Mouse (Mus musculus) spleen, adult 12 weeks (tissue): ENCODE results near the gene Zik1.

Experiments
- DNase-seq: peaks from one replicate; pipeline ENCODE4 v3.0.0; 2022; ENCODE audit warnings: low spot score

The Zik1 gene

DNA sequence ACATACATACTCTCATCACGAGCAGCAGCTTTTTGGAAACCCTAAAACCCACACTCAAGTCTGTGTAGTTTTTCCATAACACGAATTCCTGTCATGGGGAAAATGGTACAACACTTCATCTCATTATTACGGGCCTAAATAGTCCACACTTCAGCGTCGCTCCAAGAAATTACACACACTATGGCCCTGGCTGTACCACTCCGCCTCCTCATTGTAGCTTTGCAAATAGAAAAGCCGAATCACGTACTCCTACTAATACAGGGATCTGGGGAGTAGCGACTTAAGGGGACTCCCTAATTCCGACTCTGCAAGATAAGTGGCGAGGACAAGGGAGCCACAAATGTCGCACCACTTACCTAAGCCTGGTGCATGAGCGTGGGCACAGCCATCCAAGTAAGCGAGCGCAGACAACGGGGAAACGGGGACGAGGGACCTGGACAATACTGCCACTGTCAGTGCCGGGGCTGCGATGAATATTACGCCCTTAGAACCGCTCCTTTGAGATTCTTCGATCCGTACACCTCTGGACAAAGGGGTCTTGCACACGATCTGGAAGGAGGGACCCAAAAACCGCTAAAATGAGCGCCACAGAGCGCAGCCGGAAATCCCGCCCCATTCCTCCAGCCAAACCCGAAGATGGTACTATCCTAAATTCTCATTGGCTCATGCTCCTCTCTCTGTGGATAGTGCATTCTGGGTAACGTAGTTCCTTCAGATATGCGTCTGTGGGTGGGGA, at the start of gene Zik1:
Gene Zik1 (minus strand): TSS at position 609 of the 736 bp plus-strand sequence.
- peak; percentile 15 for DNase-seq

DNA sequence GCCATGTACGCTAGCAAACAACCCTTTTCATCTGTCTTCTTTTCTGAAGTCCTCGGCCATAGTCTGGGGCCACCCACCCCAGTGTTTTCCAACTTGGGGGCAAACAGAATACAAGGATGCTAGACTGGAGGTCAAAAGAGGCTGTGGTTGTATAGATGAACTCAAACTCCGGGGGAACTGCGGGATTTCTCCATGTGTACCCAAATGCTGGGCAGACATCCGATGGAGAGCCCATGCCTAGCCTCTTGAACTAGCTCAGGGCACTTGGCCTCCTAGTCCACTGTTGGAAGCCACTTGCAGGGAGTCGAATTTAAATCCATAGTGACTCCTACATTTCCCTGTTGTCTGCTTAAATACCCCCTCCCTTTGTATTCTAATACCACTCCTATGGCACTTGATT, 384 bp upstream of the Zik1 start:
- no peak for DNase-seq

DNA sequence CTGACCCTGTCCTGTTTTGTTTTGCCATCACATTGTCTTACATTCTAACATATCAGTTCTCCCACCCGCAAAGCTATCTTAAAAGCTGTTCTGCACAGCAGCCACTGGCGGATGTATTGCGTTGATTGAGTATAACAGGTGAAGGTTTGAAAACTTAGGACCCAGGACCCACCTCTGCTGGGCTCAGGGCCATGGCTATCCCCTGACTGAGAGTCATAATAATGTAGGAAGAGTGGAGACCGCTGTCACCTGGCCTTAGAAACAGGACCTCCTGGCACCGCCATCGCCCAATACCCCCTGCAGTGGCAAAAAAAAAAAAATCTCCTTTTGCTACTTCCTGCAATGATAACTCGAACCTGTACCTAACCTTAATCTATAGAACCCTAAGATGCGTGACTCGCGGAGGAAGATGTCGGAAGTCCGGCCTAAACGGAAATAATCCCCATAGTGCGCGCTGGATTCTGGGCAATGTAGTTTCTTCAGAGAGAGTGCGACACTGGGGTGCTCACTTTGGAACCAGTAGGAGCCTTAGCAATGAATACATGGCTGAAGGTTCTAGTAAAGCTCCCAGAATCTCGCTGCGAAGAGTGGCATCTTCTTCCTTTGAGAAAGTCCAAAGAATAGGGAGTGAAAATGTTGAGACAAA, 14.5 kb downstream of the Zik1 start:
- no peak for DNase-seq

DNA sequence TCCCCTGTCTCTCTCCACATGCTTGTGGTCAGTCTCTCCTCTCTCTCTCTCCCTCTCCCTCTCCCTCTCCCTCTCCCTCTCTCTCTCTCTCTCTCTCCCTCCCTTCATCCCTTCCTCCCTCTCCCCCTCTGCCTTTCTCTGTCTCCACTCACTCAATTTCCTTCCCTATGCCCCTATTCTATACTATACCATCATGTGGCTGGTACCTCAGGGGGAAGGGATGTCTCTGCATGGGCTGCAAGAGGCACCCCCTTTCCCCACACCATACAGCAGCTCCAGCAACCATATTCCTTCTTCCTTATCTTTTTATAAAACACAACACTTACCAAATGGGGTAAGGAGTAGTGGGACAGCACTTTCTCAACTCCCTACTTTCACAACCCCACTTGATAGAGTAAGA, 15.4 kb downstream of the Zik1 start:
- no peak for DNase-seq

DNA sequence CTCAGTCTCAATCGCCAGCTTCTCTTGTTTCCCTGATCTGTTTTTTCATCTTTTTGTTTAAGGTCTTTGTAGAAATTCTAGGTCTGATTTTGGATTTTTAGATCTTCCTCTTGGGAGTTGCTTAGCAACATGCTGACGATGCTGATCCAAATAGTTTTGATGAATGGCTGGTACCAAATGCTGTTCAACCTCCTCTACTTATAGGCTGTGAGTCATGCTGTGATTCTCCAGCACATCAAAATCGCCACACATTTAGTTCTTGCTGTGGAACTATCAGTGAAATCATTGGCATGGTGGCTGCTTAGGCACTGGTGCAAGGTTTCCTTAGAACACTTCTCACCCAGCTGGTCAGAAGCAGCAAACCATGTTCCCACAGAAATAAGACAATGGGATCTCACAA, 37.0 kb downstream of the Zik1 start:
- DNase-seq = no peak

DNA sequence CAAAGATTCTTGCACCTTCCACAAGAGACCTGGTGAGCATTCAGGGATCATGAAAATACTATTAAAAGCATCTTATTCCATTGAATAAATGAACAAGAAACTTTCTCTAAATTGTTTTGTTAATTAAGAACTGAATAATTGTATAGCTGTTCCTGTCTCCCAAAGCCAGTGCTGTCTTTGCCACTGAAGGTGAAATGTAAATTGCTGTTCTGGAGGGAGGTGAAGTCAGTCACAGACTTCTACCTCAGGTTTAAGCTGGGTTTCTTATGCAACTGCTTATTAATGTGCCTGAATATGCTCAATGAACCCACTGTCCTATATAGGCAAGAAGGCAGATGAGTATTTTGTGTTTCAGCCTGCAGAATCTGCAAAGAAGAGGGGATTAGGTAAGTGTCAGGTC, 52.2 kb downstream of the Zik1 start, which contains the start of gene Vmn1r67:
Gene Vmn1r67 (plus strand): TSS at position 301 of the 400 bp plus-strand sequence.
- no peak for DNase-seq
